Mouse (Mus musculus): ENCODE results near the gene Rhbdd2. TPM values are rescaled to one million over a fixed set of nuclear protein-coding genes. Genes with fewer than 3 reads are reported as not detected.

Rhbdd2 gene
- 5.5 and 7.7 TPM in 2 replicates for polyA plus RNA-seq (2012; rRNA removed)

DNA sequence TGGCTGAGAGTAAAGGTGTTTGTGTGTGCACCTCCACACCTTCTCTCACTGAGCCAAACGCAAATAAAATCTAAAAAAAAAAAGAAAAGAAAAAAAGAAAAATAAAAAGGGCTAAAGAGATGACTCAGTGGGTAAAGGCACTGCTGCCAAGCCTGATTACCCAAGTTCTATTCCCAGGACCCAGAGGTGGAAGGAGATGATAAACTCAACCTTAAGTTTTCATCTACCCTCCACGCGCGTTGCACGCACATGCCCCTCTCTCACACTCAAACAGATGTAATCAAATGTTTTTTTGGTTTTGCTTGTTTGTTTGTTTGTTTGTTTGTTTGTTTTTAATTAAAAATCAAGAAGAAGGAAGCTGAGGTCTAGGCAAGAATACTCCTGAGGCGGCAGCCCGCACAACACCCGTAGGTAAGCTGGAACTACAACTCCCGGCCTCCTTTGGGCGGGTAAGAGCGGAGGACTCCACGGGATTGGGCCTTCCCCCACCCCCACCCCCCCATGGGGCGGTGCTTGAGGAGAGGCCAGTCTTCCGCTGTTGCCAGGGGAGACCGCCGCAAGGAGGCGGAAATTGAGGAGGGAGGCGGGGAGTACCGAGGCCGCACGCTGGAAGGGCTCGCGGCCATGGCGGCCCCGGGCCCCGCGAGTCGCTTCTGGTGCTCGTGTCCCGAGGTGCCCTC, at the start of gene Rhbdd2:
Gene Rhbdd2, plus strand, starts transcription at position 502 of the 680 bp plus-strand sequence.

DNA sequence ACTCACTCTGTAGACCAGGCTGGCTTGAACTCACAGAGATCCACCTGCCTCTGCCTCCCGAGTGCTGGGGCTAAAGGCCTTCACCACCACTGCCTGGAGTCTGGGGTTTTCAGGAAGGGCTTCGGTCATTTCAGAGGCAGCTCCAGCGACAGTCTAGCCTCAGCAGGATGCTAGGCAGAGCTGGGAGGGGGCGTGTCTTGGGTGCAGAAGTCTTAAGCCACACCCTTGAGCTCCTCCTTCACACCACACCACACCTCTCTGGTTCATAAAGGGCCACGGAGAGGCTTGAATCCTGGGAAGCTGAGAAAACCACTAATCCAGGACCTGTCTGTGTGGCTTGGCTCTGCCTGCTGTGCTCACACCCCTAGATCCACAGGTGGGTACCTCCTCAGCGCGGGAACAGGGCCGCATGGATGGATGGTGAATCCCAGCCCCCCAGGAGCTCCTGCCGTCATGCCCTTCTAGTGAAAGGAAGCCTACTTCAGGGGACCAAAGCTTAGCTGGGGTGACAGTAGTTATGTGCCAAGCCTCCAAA, 37.4 kb downstream of the Rhbdd2 start, which contains the start of gene Por:
Gene Por, plus strand, starts transcription at position 293 of the 535 bp plus-strand sequence.

Other genes starting within 250 kb of the Rhbdd2 start
- gene Pom121, start 238.1 kb upstream of the Rhbdd2 start, polyA plus RNA-seq (2012; rRNA removed), result 3.0 and 3.6 TPM in 2 replicates
- 2.8 and 3.3 TPM in 2 replicates for gene Hip1, start 87.5 kb upstream of the Rhbdd2 start, polyA plus RNA-seq (2012; rRNA removed)
- gene Ccl26, start 69.0 kb upstream of the Rhbdd2 start, polyA plus RNA-seq (2012; rRNA removed), result not detected in 2 replicates
- gene Ccl24, start 59.6 kb upstream of the Rhbdd2 start, polyA plus RNA-seq (2012; rRNA removed), result 10.4 and 22.5 TPM in 2 replicates
- 137 and 194 TPM in 2 replicates for gene Por, start 37.4 kb downstream of the Rhbdd2 start, polyA plus RNA-seq (2012; rRNA removed)
- 9.3 and 10.8 TPM in 2 replicates for gene Tmem120a, start 111.8 kb downstream of the Rhbdd2 start, polyA plus RNA-seq (2012; rRNA removed)
- gene Styxl1, start 145.8 kb downstream of the Rhbdd2 start, polyA plus RNA-seq (2012; rRNA removed), result 0.12 and 0.13 TPM in 2 replicates
- gene Mdh2, start 145.9 kb downstream of the Rhbdd2 start, polyA plus RNA-seq (2012; rRNA removed), result 216 and 219 TPM in 2 replicates
- gene Srrm3, start 174.3 kb downstream of the Rhbdd2 start, polyA plus RNA-seq (2012; rRNA removed), result 0.01 TPM in 2 replicates